Mouse (Mus musculus) heart, embryonic 11.5 days (tissue): ENCODE measurements around the gene Txk. TPM values are rescaled to one million over a fixed set of nuclear protein-coding genes. Genes with fewer than 3 reads are reported as not detected.

Source experiments
- ATAC-seq: fragments of 200-750 bp; cut with Nextera tagmentation; replicated peaks from 2 replicates; pipeline ENCODE4 v1.8.0; 2017; ENCODE audit warnings: moderate library complexity; ENCODE audit not compliant: insufficient number of reproducible peaks, low FRiP score, low TSS enrichment
- H3K27ac ChIP-seq: fragments of 300-500 bp; sonication (generic); 2 replicates; pipeline ENCODE4 v1.5.1; 2014; ENCODE audit warnings: mild to moderate bottlenecking, low read depth, low read length
- H3K27me3 ChIP-seq: fragments of 300-500 bp; sonication (generic); 2 replicates; pipeline ENCODE4 v1.6.1; 2014; ENCODE audit warnings: mild to moderate bottlenecking, low read length, mixed read lengths; ENCODE audit not compliant: control insufficient read depth, insufficient read depth
- H3K36me3 ChIP-seq: fragments of 300-500 bp; sonication (generic); 2 replicates; pipeline ENCODE4 v1.6.1; 2014; ENCODE audit warnings: mild to moderate bottlenecking, low read length, moderate library complexity, mixed read lengths; ENCODE audit not compliant: control insufficient read depth, insufficient read depth
- H3K4me1 ChIP-seq: fragments of 300-500 bp; sonication (generic); 2 replicates; pipeline ENCODE4 v1.6.1; 2014; ENCODE audit warnings: low read length; ENCODE audit not compliant: control insufficient read depth, insufficient read depth
- H3K4me2 ChIP-seq: fragments of 300-500 bp; sonication (generic); 2 replicates; pipeline ENCODE4 v1.6.1; 2014; ENCODE audit warnings: mild to moderate bottlenecking, moderate library complexity
- H3K4me3 ChIP-seq: fragments of 300-500 bp; sonication (generic); 2 replicates; pipeline ENCODE4 v1.5.1; 2014; ENCODE audit warnings: low read depth, low read length
- H3K9ac ChIP-seq: fragments of 300-500 bp; sonication (generic); 2 replicates; pipeline ENCODE4 v1.6.1; 2014; ENCODE audit warnings: mild to moderate bottlenecking, low read depth, low read length, moderate library complexity
- H3K9me3 ChIP-seq: fragments of 300-500 bp; sonication (generic); replicated peaks from 2 replicates; pipeline ENCODE4 v1.6.1; 2016; ENCODE audit warnings: low read length; ENCODE audit not compliant: control insufficient read depth
- WGBS: fragments of 180-500 bp; shearing (Covaris S2); extraction: QIAGEN DNeasy Blood & Tissue Kit; methylation state at CpG from one replicate; pipeline ENCODE4 v1.1.7; 2014; ENCODE audit not compliant: insufficient replicate concordance; 5-methylcytosine and 5-hydroxymethylcytosine counted together
- polyA plus RNA-seq: library from polyadenylated mRNA; unstranded; fragments of >200 nt; fragmentation: Nextera tagmentation; extraction: Ambion mirVana; gene quantifications from 2 replicates; pipeline ENCODE4 v1.2.1, GENCODE M21; 2014

Txk gene
- polyA plus RNA-seq, 1 experiment from 2014 or later, result 0.04 TPM

GRCm38 (mm10) chr5:72758925-72759924 lies 6.6 kb upstream of the Txk start:
- peaks cover 4% of the 10 kb centered on the region for H3K36me3 ChIP-seq
- WGBS, result 60% methylated on average over 13 of the region's 13 CpGs
- no peak for ATAC-seq

GRCm38 (mm10) chr5:72757155-72757773 lies 4.7 kb upstream of the Txk start:
- Histone ChIP-seq H3K9ac (no peak overlapping the region), H3K27me3 (no peaks in the 10 kb centered on the region), H3K27ac (no peak overlapping the region), H3K4me2 (no peak overlapping the region), H3K4me3 (no peak overlapping the region), H3K36me3 (peaks cover 1% of the 10 kb centered on the region; the same call in 1 of the 2 replicates), H3K4me1 (no peaks in the 10 kb centered on the region), H3K9me3 (no peaks in the 10 kb centered on the region)
- no peak for ATAC-seq
- 80% methylated on average over 18 of the region's 18 CpGs for WGBS

More at GRCm38 (mm10) chr5:72758925-72759924, 6.6 kb upstream of the Txk start:
- Histone ChIP-seq H3K27ac (no peak overlapping the region), H3K4me1 (no peaks in the 10 kb centered on the region), H3K9ac (no peak overlapping the region), H3K27me3 (no peaks in the 10 kb centered on the region), H3K4me3 (no peak overlapping the region), H3K9me3 (no peaks in the 10 kb centered on the region), H3K4me2 (no peak overlapping the region)

- Histone ChIP-seq H3K27me3 (no peaks in the 10 kb centered on the region), H3K27ac (no peak overlapping the region), H3K4me3 (no peak overlapping the region), H3K4me2 (no peak overlapping the region), H3K9me3 (no peaks in the 10 kb centered on the region), H3K4me1 (no peaks in the 10 kb centered on the region), H3K36me3 (no peaks in the 10 kb centered on the region), H3K9ac (no peak overlapping the region)
- 86% methylated on average over 8 of the region's 8 CpGs for WGBS
- no peak for ATAC-seq
Measured at GRCm38 (mm10) chr5:72755941-72756340, 3.4 kb upstream of the Txk start.

GRCm38 (mm10) chr5:72755035-72755434 lies 2.5 kb upstream of the Txk start:
- Histone ChIP-seq H3K27ac (no peak overlapping the region), H3K36me3 (no peaks in the 10 kb centered on the region), H3K4me3 (no peak overlapping the region), H3K9me3 (no peaks in the 10 kb centered on the region), H3K9ac (no peak overlapping the region), H3K4me2 (no peak overlapping the region), H3K4me1 (no peaks in the 10 kb centered on the region), H3K27me3 (no peaks in the 10 kb centered on the region)
- ATAC-seq, result no peak
- 71% methylated on average over 2 of the region's 2 CpGs for WGBS

GRCm38 (mm10) chr5:72751056-72751758 lies 1.4 kb downstream of the Txk start:
- Histone ChIP-seq H3K27ac (no peak overlapping the region), H3K27me3 (no peaks in the 10 kb centered on the region), H3K9ac (no peak overlapping the region), H3K36me3 (no peaks in the 10 kb centered on the region), H3K4me2 (no peak overlapping the region), H3K4me1 (no peaks in the 10 kb centered on the region), H3K4me3 (no peak overlapping the region), H3K9me3 (no peaks in the 10 kb centered on the region)
- 75% methylated on average over 7 of the region's 7 CpGs for WGBS
- no peak for ATAC-seq

- Histone ChIP-seq H3K4me2 (no peak overlapping the region), H3K9ac (no peak overlapping the region), H3K27me3 (no peaks in the 10 kb centered on the region), H3K9me3 (no peaks in the 10 kb centered on the region), H3K4me1 (no peaks in the 10 kb centered on the region), H3K27ac (no peak overlapping the region), H3K36me3 (no peaks in the 10 kb centered on the region), H3K4me3 (no peak overlapping the region)
- ATAC-seq, result no peak
- 80% methylated on average over 5 of the region's 5 CpGs for WGBS
Measured at GRCm38 (mm10) chr5:72750226-72750625, 2.4 kb downstream of the Txk start.

- no peaks in the 10 kb centered on the region for H3K36me3 ChIP-seq
- 0 out of 2 replicates have a peak, but pooled peaks have one; percentile 35 for ATAC-seq
- no peak overlapping the region for H3K4me2 ChIP-seq
- H3K9ac ChIP-seq, result no peak overlapping the region
- H3K9me3 ChIP-seq, result no peaks in the 10 kb centered on the region
- 59% methylated on average over 7 of the region's 7 CpGs for WGBS
- H3K4me3 ChIP-seq, result no peak overlapping the region
- no peak overlapping the region for H3K27ac ChIP-seq
- no peaks in the 10 kb centered on the region for H3K27me3 ChIP-seq
- no peaks in the 10 kb centered on the region for H3K4me1 ChIP-seq
Measured at GRCm38 (mm10) chr5:72748659-72749265, 3.8 kb downstream of the Txk start.

GRCm38 (mm10) chr5:72747384-72747783 lies 5.2 kb downstream of the Txk start:
- 71% methylated on average over 4 of the region's 4 CpGs for WGBS
- Histone ChIP-seq H3K4me3 (no peak overlapping the region), H3K4me1 (no peaks in the 10 kb centered on the region), H3K27ac (no peak overlapping the region), H3K9ac (no peak overlapping the region), H3K9me3 (no peaks in the 10 kb centered on the region), H3K36me3 (no peaks in the 10 kb centered on the region), H3K27me3 (no peaks in the 10 kb centered on the region), H3K4me2 (no peak overlapping the region)
- no peak for ATAC-seq
